Mouse (Mus musculus): ENCODE measurements around the gene Itgb1bp1.

DNA sequence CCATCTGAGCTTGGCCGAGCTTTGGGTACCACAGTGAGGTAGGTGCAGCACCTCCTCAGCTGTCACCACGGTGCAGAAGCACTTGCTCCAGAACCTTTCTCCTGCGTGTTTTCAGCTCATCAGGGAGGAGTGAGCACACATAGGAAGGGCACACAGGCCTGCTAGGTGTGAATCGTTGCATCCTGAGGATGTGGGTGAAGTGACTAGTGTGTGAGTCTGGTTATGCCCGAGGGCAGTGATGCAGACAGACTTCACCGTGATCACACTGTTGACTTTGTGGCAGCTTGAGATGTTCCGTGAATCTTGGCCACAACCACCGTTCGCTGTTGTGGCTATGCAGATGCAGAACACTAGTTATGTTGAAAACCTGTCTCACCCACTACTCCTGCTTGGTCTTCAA is 59.8 kb downstream of the Itgb1bp1 start:
- TF ChIP-seq CTCF (conservative IDR thresholded peaks at IDR 0.05; ENCODE audit: insufficient read depth, insufficient read length, low read depth, low read length) (no peak), POLR2A (IDR thresholded peaks at IDR 0.05; ENCODE audit: low read depth, low read length) (no peak)
